Mouse (Mus musculus): ENCODE results near the gene Sulf2.
"Not testable (repeated sequence)": the region's sequence is repeated elsewhere in the genome, so short reads cannot be mapped to it uniquely, and the experiment has no call there.

Gene Sulf2

DNA sequence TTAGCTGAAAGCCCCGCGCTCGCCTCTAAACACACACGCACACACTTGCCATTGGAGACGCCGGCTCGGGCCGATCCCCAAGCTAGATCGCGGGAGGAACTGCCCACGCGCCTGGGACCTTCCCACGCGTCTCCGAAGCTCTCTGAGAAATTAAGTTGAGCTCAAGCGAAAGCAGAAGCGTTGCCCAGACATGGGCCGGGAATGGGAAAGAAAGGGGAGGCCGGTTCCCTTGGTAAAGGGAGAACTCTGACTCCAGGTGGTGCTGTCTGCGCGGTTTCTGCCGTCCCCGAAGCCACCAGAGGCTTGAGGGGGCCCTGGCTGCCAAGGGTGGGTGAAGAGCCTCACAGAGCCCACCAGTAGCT is at the start of gene Sulf2:
Gene Sulf2, minus strand, starts transcription at position 210 of the 362 bp plus-strand sequence.
- peak; percentile 86 for DNase-seq

- DNase-seq, result no peak
These were observed 48.7 kb upstream of the Sulf2 start for GRCm38 (mm10) chr2:166204174-166204573.

DNA sequence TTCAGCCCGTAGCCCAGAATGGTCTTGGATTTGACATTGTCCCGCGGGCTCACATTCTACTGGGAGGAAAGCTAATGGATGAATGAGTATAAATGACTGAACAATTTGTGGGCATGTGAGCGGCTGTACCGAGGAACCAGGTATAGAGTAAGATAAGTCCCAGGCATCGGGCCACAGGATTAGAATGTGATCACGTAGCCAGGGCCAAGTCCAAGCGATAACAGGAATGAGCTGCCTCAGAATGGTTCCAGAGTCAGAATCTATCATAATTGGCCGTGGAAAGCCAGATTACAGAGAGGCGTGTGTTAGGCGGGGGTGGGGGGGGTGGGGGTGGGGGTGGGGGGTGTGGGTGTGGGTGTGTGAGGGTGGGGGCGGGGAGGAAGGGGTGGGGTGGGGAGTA is 48.2 kb upstream of the Sulf2 start:
- no peak for DNase-seq

DNA sequence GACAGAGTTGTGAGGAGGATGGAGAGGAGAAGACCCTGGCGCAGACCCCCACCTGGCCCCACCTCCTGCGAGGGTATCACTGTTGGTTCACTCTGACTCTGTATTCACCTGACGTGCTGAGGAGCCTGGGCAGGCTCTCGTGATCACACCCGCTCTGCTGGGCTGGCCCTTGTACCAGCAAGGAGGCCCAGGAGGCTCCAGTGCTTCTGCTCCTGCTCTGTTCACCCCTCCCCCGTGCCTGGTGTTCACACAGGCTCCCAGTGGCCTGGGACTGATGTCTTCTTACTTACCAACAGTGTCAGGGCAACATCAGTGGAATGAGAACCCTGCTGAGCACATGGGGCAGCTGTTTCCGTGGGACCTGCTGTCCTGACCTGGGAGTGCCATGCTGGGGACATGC is 42.5 kb upstream of the Sulf2 start:
- no peak for DNase-seq

GRCm38 (mm10) chr2:166197064-166197463 is 41.6 kb upstream of the Sulf2 start:
- DNase-seq, result no peak

GRCm38 (mm10) chr2:166196080-166196786 is 40.8 kb upstream of the Sulf2 start:
- no peak for DNase-seq

DNA sequence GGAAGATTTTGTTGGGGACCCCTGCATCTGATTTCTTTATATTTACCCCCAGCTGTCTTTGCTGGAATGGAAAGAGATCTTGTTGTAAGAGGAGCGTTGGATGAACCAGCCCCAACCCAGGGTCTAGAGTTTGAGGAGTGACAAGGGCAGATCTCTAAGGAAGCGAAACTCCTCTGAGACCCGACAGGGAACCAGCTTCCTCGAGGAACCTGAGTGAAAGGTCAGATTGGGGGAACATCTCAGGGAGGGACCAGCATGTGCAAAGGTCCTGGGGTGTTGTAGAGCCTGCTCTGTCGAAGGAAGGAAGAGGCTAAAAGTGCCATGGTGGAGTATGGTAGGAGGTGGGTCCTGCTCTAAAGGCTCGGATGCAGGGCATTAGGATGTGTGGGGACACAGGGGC is 39.6 kb upstream of the Sulf2 start:
- no peak for DNase-seq

DNA sequence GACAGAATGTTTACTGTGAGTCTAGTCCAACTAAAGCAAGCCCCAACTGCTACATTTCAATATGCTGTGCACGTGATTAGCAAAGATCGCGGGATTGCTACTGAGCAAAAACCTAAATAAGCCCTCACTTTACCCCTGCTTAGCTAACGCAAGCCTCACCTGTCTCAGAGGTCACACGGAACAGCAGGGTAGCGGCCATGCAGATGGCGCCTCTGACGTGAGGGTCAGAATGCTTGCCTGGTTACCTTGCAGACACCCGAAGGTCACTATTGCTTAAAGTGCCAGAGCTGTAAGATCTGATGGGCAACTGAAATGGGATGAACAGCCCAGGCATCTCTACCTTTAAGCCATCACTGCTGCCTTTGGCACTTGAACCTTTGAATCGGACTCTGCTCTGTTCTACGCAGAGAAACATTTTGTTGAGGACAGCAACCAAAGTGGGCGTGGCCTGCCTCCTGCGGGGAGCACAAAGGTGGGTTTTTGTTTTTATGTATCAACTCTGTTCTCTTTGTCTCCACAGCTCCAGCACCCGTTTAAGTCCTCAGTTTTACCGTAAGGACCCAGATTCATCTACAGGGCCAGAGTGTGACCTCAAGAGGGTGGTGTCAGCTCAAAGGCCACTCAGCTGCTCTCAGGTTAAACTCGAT is 38.8 kb upstream of the Sulf2 start:
- no peak for DNase-seq

- no peak for DNase-seq
These were observed 38.0 kb upstream of the Sulf2 start for GRCm38 (mm10) chr2:166193509-166193908.

- DNase-seq, result no peak
These were observed 35.4 kb upstream of the Sulf2 start for GRCm38 (mm10) chr2:166190816-166191215.

DNA sequence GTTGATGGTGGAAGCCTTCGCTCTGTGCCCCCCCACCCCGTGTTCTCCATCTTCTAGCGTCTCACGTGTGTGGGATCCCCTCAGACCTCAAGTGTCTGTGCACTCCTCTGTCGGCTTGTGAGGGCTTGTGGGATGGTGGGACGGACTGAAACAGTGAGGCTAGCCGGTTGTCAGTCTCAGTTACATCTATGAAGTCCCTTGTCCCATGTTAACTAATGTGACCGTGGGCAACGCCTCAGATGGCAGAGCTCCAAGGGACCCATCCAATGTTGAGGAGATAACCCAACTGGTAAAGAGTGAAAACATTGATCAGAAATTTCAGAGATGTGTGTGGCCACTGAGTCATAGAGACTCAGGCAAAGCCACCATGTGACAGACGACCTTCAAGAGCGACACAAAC is 33.7 kb upstream of the Sulf2 start:
- no peak for DNase-seq

GRCm38 (mm10) chr2:166187874-166188453 is 32.5 kb upstream of the Sulf2 start:
- not testable (repeated sequence) for DNase-seq

- DNase-seq, result not testable (repeated sequence)
These were observed 31.9 kb upstream of the Sulf2 start for GRCm38 (mm10) chr2:166187319-166187718.

- no peak for DNase-seq
These were observed 30.9 kb upstream of the Sulf2 start for GRCm38 (mm10) chr2:166186244-166186948.

- no peak for DNase-seq
These were observed 30.3 kb upstream of the Sulf2 start for GRCm38 (mm10) chr2:166185768-166186167.

DNA sequence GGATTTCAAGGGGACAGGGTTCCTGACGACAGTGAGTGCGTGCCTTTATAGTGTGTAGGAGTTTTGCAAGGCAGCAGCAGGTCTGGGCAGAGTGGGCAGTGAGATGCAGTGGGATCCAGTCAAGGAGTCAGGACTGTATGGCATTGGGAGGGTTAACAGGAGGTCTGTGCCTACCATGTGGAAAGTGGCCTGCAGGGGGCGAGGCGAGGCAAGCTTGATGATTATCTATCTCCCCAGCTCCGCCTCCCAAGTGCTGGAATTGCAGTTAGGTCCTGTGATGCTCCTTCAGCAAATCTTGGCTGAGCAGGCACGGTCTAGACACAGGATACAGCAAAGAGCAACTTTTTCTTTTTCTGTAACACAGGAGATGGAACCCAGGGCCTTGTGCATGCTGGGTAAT is 29.0 kb upstream of the Sulf2 start:
- DNase-seq, result no peak

GRCm38 (mm10) chr2:166182009-166182685 is 26.7 kb upstream of the Sulf2 start:
- peak; percentile 78 for DNase-seq

DNA sequence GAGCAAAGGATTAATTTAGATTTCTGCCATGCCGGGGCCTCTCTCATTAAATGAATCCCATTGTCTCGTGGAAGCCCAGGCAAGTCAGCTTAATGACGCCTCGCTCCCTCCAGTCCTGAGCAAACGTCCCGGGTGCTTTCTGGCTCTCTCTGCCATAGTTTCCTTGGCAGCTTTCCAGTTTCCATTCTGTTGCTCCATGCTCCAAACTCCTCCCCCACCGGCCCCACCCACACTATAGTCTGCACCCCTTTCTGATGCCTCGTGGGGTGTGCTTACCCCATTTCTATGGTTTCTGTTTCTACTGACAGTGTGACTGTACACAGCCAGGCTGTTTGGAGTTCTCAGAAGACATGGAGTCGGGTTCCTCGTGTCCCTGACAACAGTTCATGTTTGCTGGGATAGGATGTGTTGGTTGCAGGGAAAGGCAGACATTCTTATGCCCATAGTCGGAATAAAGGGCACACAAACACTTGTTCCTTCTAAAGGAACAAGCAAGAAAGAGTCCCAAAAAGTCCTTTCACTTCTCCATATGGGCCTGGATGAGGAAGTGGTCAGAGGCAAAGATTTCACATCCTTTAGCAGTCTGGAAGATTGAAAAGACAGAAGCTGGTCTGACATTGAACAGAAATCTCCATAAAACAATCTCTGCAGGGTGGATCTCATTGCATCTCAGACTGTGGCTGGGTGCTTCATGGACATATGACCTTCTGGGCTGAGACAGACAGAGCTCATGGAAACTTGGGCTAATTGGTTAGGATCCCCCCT is 25.5 kb upstream of the Sulf2 start:
- DNase-seq, result peak; percentile 89

GRCm38 (mm10) chr2:166180136-166180649 is 24.7 kb upstream of the Sulf2 start:
- DNase-seq, result no peak

DNA sequence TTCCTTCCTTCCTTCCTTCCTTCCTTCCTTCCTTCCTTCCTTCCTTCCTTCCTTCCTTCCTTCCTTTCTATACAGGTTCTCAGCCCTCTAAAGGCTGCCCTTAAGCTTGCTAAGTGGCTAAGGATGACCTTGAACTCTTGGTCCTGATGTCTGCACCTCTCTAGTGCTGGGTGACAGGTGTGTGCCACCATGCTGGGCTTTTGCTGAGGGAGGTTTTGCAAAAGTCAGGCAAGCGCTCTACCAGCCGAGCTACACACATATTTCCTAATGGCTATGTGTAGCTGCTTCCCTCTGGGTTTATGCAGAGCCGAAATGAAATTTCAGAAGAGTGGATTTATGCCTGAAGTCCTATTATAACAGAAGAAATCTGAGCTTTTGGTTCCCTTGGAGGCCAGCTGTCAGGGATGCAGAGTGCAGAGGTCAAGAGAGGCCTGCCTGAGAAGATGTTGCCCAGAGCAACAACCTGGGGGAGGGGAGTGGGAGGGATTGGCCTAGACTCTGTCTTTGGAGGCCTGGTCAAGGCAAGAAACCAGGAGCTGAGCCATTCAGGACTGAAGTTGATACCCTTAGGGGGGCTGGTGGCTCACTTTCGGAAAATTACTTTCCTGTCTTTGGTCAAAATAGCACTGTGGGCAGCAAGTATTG is 24.1 kb upstream of the Sulf2 start:
- DNase-seq, result peak; percentile 58

GRCm38 (mm10) chr2:166175552-166176136 is 20.2 kb upstream of the Sulf2 start:
- no peak for DNase-seq

Measured in retina, postnatal 1 day (tissue).